Mouse (Mus musculus): ENCODE data around the gene Ufsp2. TPM values are rescaled to one million over a fixed set of nuclear protein-coding genes. Genes with fewer than 3 reads are reported as not detected.

The Ufsp2 gene
- polyA plus RNA-seq (2017; shearing (Covaris generic)) = 51.7 TPM

GRCm38 (mm10) chr8:45975126-45975836 lies at the start of gene Ufsp2, which contains the start of gene 1700029J07Rik:
Gene Ufsp2, plus strand, starts transcription at chr8:45975528.
Gene 1700029J07Rik, minus strand, starts transcription at chr8:45975252.

GRCm38 (mm10) chr8:45934582-45935014 lies 40.7 kb upstream of the Ufsp2 start, which contains the start of gene Ccdc110:
Gene Ccdc110, plus strand, starts transcription at chr8:45934619.

GRCm38 (mm10) chr8:45999138-45999783 lies 23.9 kb downstream of the Ufsp2 start, which contains the start of gene Lrp2bp:
Gene Lrp2bp, plus strand, starts transcription at chr8:45999303.

GRCm38 (mm10) chr8:46005596-46005995 lies 30.3 kb downstream of the Ufsp2 start, which contains the start of gene Ankrd37:
Gene Ankrd37, minus strand, starts transcription at chr8:46005707.

Other genes with a start within 250 kb of the Ufsp2 start
- gene Pdlim3, start 90.1 kb upstream of the Ufsp2 start, polyA plus RNA-seq (2017; shearing (Covaris generic)) = 0.07 TPM
- not detected for gene Ccdc110, start 40.9 kb upstream of the Ufsp2 start, polyA plus RNA-seq (2017; shearing (Covaris generic))
- 2.4 TPM for gene 1700029J07Rik, start 276 bp upstream of the Ufsp2 start, polyA plus RNA-seq (2017; shearing (Covaris generic))
- not detected for gene Lrp2bp, start 23.8 kb downstream of the Ufsp2 start, polyA plus RNA-seq (2017; shearing (Covaris generic))
- gene Ankrd37, start 30.2 kb downstream of the Ufsp2 start, polyA plus RNA-seq (2017; shearing (Covaris generic)) = 16.4 TPM
- 38.4 TPM for gene Cfap97, start 176.2 kb downstream of the Ufsp2 start, polyA plus RNA-seq (2017; shearing (Covaris generic))
- gene Snx25, start 176.6 kb downstream of the Ufsp2 start, polyA plus RNA-seq (2017; shearing (Covaris generic)) = 2.9 TPM
- 139 TPM for gene Slc25a4, start 235.8 kb downstream of the Ufsp2 start, polyA plus RNA-seq (2017; shearing (Covaris generic))